ENCODE assay signal across 7 mouse cellular contexts in genomic region chr2:49505151-49505550, GRCm38 (mm10). TPM values are rescaled to one million over a fixed set of nuclear protein-coding genes. Genes with fewer than 3 reads are reported as not detected.
DNase-seq lines count a peak whose midpoint lies in the region; ATAC-seq and TF ChIP-seq lines count a peak whose summit lies in the region.
"Not testable (repeated sequence)": the region's sequence is repeated elsewhere in the genome, so short reads cannot be mapped to it uniquely, and the experiment has no call there.

No protein-coding gene starts in this region.

- DNase-seq in adrenal gland, postnatal 25 days, result peak; percentile 7
- peak; percentile 54 to 55 for DNase-seq in cerebellum, postnatal 10 days
- peak; percentile 18 for DNase-seq in forebrain, embryonic 14.5 days (ENCODE audit: low spot score)
- peak; percentile 18 to 40 for DNase-seq in kidney, postnatal 25 days
- DNase-seq in lung, embryonic 14.5 days, result peak; percentile 7
- DNase-seq in right cerebral cortex, postnatal 14 days, result peak; percentile 9

- ATAC-seq in forebrain, embryonic 14.5 days; lung, embryonic 14.5 days (ENCODE audit: insufficient read depth): not testable (repeated sequence)
- ATAC-seq in hindbrain, embryonic 16.5 days, result 0 out of 2 replicates have a peak, but pooled peaks have one; percentile 17

- H3K27me3 ChIP-seq in forebrain, embryonic 14.5 days (replicated peaks; ENCODE audit: control insufficient read depth, insufficient read depth, low read length); hindbrain, embryonic 16.5 days (replicated peaks; ENCODE audit: control insufficient read depth, insufficient read depth, low read length); lung, embryonic 14.5 days (ENCODE audit: insufficient read depth, low read length): not testable (repeated sequence)

- not testable (repeated sequence) for H3K27ac ChIP-seq in forebrain, embryonic 14.5 days (ENCODE audit: low read depth, low read length); hindbrain, embryonic 16.5 days (ENCODE audit: low read depth, low read length); lung, embryonic 14.5 days (ENCODE audit: low read depth)

- TF ChIP-seq CTCF in lung, embryonic 14.5 days (IDR thresholded peaks at IDR 0.05; ENCODE audit: low read depth), result not testable (repeated sequence)

- not testable (repeated sequence) for H3K4me3 ChIP-seq in forebrain, embryonic 14.5 days (ENCODE audit: low read depth, low read length); hindbrain, embryonic 16.5 days (ENCODE audit: low read length); lung, embryonic 14.5 days (ENCODE audit: low read depth, low read length)

- H3K9ac ChIP-seq in forebrain, embryonic 14.5 days (ENCODE audit: low read length); hindbrain, embryonic 16.5 days (ENCODE audit: low read depth, low read length); lung, embryonic 14.5 days: not testable (repeated sequence)

- not testable (repeated sequence) for H3K4me2 ChIP-seq in forebrain, embryonic 14.5 days (ENCODE audit: low read length); hindbrain, embryonic 16.5 days (ENCODE audit: low read length); lung, embryonic 14.5 days

- not testable (repeated sequence) for H3K9me3 ChIP-seq in forebrain, embryonic 14.5 days (replicated peaks; ENCODE audit: control insufficient read depth, low read length); hindbrain, embryonic 16.5 days (ENCODE audit: control insufficient read depth, low read length); lung, embryonic 14.5 days (ENCODE audit: low read depth, low read length)

- not testable (repeated sequence) for H3K36me3 ChIP-seq in forebrain, embryonic 14.5 days (ENCODE audit: control insufficient read depth, insufficient read depth, low read length); hindbrain, embryonic 16.5 days (ENCODE audit: control insufficient read depth, insufficient read depth, low read length); lung, embryonic 14.5 days (ENCODE audit: insufficient read depth)

- H3K4me1 ChIP-seq in forebrain, embryonic 14.5 days (ENCODE audit: control insufficient read depth, insufficient read depth, low read length); hindbrain, embryonic 16.5 days (ENCODE audit: control insufficient read depth, insufficient read depth, low read depth, low read length); lung, embryonic 14.5 days (ENCODE audit: insufficient read depth): not testable (repeated sequence)

- 77% methylated on average over 1 of the region's 1 CpGs for WGBS in forebrain, embryonic 14.5 days
- WGBS in hindbrain, embryonic 16.5 days, result 92% methylated on average over 1 of the region's 1 CpGs
- 85% methylated on average over 1 of the region's 1 CpGs for WGBS in lung, embryonic 14.5 days

RNA-seq across cellular contexts. Expression of gene Epc2, which starts 53.9 kb away (rescaled TPM):
- 24.7 and 25.3 TPM in 2 replicates for total RNA-seq in adrenal gland, postnatal 25 days (2021)
- polyA plus RNA-seq in forebrain, embryonic 14.5 days (2014; fragmentation: Nextera tagmentation; extraction: Ambion mirVana), result 20.7 and 23.3 TPM in 2 replicates
- polyA plus RNA-seq in hindbrain, embryonic 16.5 days (2015; fragmentation: Nextera tagmentation; extraction: Ambion mirVana), result 8.6 and 9.0 TPM in 2 replicates
- 8.2 and 9.9 TPM in 2 replicates for polyA plus RNA-seq in lung, embryonic 14.5 days (2014; fragmentation: Nextera tagmentation; extraction: Ambion mirVana)
